Mouse (Mus musculus): ENCODE results near the gene Slc25a39.

- TF ChIP-seq POLR2A (IDR thresholded peaks at IDR 0.05; ENCODE audit: low read depth, low read length), result no peak
- TF ChIP-seq CTCF (IDR thresholded peaks at IDR 0.05; ENCODE audit: extremely low read depth, insufficient read depth, insufficient read length, insufficient replicate concordance), result no peak
Observed at GRCm38 (mm10) chr11:102396263-102396662, 11.5 kb downstream of the Slc25a39 start.
